Mouse (Mus musculus) G1E (cell line): ENCODE results near the gene Col1a1.

Source experiments
- CTCF ChIP-seq: IDR thresholded peaks from 2 replicates; pipeline ENCODE4 v1.5.1; 2012; ENCODE audit warnings: low read depth, low read length, inconsistent platforms, mixed read lengths
- GATA2 ChIP-seq: IDR thresholded peaks from 2 replicates; pipeline ENCODE4 v1.6.1; 2012; ENCODE audit warnings: low read depth, low read length, inconsistent platforms, borderline replicate concordance

GRCm38 (mm10) chr11:94927771-94928291 lies 8.2 kb upstream of the Col1a1 start:
- TF ChIP-seq CTCF (no peak), GATA2 (no peak)
